Mouse (Mus musculus) kidney, embryonic 15.5 days (tissue): ENCODE data around the gene Tut1. TPM values are rescaled to one million over a fixed set of nuclear protein-coding genes. Genes with fewer than 3 reads are reported as not detected.
"Not testable (repeated sequence)": the region's sequence is repeated elsewhere in the genome, so short reads cannot be mapped to it uniquely, and the experiment has no call there.

Experiments
- ATAC-seq: fragments of 200-750 bp; cut with Nextera tagmentation; replicated peaks from 2 replicates; pipeline ENCODE4 v1.8.0; 2017; ENCODE audit warnings: moderate TSS enrichment; ENCODE audit not compliant: low FRiP score
- H3K27ac ChIP-seq: fragments of 300-500 bp; sonication (generic); 2 replicates; pipeline ENCODE4 v1.5.1; 2015; ENCODE audit warnings: mild to moderate bottlenecking, inconsistent platforms
- H3K27me3 ChIP-seq: fragments of 300-500 bp; sonication (generic); 2 replicates; pipeline ENCODE4 v1.6.1; 2015; ENCODE audit warnings: inconsistent platforms
- H3K36me3 ChIP-seq: fragments of 300-500 bp; sonication (generic); 2 replicates; pipeline ENCODE4 v1.6.1; 2015; ENCODE audit warnings: inconsistent platforms
- H3K4me1 ChIP-seq: fragments of 300-500 bp; sonication (generic); 2 replicates; pipeline ENCODE4 v1.6.1; 2015; ENCODE audit warnings: inconsistent platforms
- H3K4me2 ChIP-seq: fragments of 300-500 bp; sonication (generic); 2 replicates; pipeline ENCODE4 v1.6.1; 2015; ENCODE audit warnings: moderate library complexity, mild to moderate bottlenecking, inconsistent platforms
- H3K4me3 ChIP-seq: fragments of 300-500 bp; sonication (generic); replicated peaks from 2 replicates; pipeline ENCODE4 v1.5.1; 2015; ENCODE audit warnings: mild to moderate bottlenecking, inconsistent platforms
- H3K9ac ChIP-seq: fragments of 300-500 bp; sonication (generic); 2 replicates; pipeline ENCODE4 v1.6.1; 2015; ENCODE audit warnings: mild to moderate bottlenecking, inconsistent platforms
- H3K9me3 ChIP-seq: fragments of 300-500 bp; sonication (generic); replicated peaks from 2 replicates; pipeline ENCODE4 v1.6.1; 2016; ENCODE audit warnings: inconsistent platforms
- WGBS: fragments of 180-500 bp; shearing (Covaris S2); methylation state at CpG from one replicate; pipeline ENCODE4 v1.1.7; 2015; ENCODE audit warnings: mixed read lengths; 5-methylcytosine and 5-hydroxymethylcytosine counted together
- polyA plus RNA-seq: library from polyadenylated mRNA; unstranded; fragments of >200 nt; fragmentation: Nextera tagmentation; extraction: Ambion mirVana; gene quantifications from 2 replicates; pipeline ENCODE4 v1.2.1, GENCODE M21; 2015

Gene Tut1
- polyA plus RNA-seq, 1 experiment from 2014 or later: 33.5 TPM

DNA sequence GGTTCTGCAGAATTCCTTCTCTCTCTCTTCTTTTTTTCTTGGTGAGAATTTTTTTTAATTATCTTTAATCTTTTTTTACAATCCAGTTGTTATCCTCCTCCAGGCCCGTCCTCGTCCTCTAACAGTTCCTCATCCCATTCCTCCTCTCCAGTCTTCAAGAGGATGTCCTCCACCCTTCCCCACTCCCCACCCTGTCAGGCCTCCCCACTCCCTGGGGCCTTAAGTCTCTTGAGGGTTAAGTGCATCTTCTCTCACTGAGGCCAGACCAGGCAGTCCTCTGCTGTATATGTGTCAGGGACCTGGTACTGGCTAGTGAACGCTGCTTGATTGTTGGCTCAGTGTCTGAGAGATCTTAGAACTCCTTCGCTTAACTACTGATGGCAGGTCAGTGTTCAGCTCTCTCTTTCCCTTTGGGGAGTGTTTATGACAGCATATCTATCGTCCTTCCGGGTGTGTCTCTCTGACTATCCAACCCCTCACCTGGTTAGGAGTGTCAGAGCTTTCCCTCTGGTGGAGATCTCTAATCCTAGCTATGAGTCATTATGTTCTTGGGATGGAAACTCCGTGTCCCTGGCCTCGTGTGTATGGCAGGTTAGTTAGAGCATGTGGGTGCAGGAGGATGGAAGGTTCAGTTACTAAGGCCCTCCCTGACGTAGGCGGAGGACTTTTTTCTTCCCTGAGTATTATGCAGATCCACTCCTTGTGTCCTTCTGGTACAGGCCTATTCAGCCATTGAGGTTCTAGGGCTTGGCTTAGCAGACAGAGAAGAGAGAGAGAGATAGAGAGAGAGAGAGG is 41.4 kb downstream of the Tut1 start:
- ATAC-seq: no peak
- no peaks in the 10 kb centered on the region; the same call in 1 of the 2 replicates for H3K36me3 ChIP-seq
- H3K4me3 ChIP-seq: no peak overlapping the region
- H3K4me2 ChIP-seq: no peak overlapping the region
- H3K27me3 ChIP-seq: no peaks in the 10 kb centered on the region
- 79% methylated on average over 10 of the region's 10 CpGs for WGBS
- H3K9ac ChIP-seq: no peak overlapping the region
- no peaks in the 10 kb centered on the region for H3K9me3 ChIP-seq
- no peak overlapping the region for H3K27ac ChIP-seq
- peaks cover 60% of the 10 kb centered on the region for H3K4me1 ChIP-seq

DNA sequence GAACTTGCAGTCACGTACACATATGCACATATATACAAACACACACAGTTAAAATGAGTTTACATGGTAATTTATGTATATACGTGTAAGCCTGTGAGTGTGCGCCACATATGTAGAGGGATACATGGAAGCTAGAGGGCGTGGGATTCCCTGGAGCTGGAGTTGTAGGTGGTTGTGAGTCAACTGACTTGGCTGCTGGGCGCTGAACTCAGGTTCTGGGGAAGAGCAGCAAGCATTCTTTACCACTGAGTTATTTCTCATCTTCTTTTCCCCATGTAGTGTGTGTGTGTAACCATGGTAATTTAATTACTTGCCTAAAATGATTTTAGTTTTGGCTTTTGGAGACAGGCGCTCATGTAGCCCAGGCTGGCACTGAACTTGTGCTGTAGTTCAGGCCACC is 43.0 kb downstream of the Tut1 start:
- Histone ChIP-seq H3K9ac (no peak overlapping the region), H3K4me1 (peaks cover 45% of the 10 kb centered on the region), H3K4me3 (no peak overlapping the region), H3K4me2 (no peak overlapping the region), H3K27ac (0 out of 2 replicates have a peak overlapping the region, but pooled peaks have one; percentile 72), H3K9me3 (no peaks in the 10 kb centered on the region), H3K36me3 (peaks cover 15% of the 10 kb centered on the region), H3K27me3 (no peaks in the 10 kb centered on the region)
- ATAC-seq: no peak
- WGBS: 93% methylated on average over 6 of the region's 6 CpGs

- peak overlapping the region; percentile 72 for H3K27ac ChIP-seq
- no peaks in the 10 kb centered on the region for H3K9me3 ChIP-seq
- no peaks in the 10 kb centered on the region for H3K27me3 ChIP-seq
- WGBS: 55% methylated on average over 4 of the region's 4 CpGs
- H3K4me2 ChIP-seq: no peak overlapping the region
- no peak overlapping the region for H3K9ac ChIP-seq
- ATAC-seq: peak; percentile 88
- no peak overlapping the region for H3K4me3 ChIP-seq
- peaks cover 35% of the 10 kb centered on the region for H3K4me1 ChIP-seq
- peaks cover 24% of the 10 kb centered on the region for H3K36me3 ChIP-seq
These were observed 43.9 kb downstream of the Tut1 start for GRCm38 (mm10) chr19:8997546-8997945.

DNA sequence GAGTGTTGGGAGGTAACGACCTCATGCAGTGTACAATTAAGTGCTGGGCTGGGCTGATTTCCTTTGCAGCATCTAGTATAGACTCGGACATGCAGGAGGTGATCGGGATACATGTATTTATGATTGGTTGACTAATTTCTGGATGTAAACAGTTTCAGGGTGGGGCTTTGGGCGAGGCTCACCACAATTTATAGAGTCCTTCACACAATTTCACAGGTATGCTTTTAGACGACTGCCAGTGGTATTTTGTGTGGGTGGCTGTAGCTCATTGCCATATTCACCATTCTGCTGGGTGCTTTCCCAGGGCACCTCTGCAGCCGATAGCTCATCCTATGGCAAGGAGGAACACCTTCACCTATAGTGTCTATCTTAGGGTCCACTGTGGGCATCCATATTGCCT is 44.9 kb downstream of the Tut1 start:
- H3K27me3 ChIP-seq: no peaks in the 10 kb centered on the region
- H3K4me2 ChIP-seq: no peak overlapping the region
- WGBS: 88% methylated on average over 6 of the region's 6 CpGs
- H3K4me1 ChIP-seq: peaks cover 25% of the 10 kb centered on the region
- no peak for ATAC-seq
- H3K4me3 ChIP-seq: no peak overlapping the region
- H3K36me3 ChIP-seq: peaks cover 34% of the 10 kb centered on the region
- H3K9ac ChIP-seq: no peak overlapping the region
- no peaks in the 10 kb centered on the region for H3K9me3 ChIP-seq
- H3K27ac ChIP-seq: peak overlapping the region; percentile 48; the same call in 1 of the 2 replicates

DNA sequence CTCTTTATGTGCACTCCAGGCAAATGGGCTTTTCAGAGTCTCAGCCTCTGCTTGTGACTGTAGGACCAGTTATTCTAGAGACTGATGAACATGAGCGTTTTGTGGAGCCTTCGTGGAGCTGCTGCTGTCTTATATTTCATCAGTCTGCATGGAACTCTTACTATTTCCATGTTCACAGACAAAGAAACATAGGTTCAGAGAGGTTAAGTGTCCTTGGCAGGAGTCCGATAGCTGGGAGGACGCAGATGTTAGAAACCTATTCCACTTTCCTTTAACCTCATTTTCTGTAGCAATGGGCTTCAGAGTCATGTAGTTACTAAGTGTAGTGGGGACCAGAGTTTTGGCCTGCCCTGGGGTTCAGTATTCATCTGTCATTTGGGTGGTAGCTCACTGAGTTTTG is 45.6 kb downstream of the Tut1 start:
- no peak overlapping the region for H3K4me3 ChIP-seq
- H3K27me3 ChIP-seq: no peaks in the 10 kb centered on the region
- WGBS: 70% methylated on average over 4 of the region's 4 CpGs
- peaks cover 22% of the 10 kb centered on the region for H3K4me1 ChIP-seq
- ATAC-seq: no peak
- H3K9me3 ChIP-seq: no peaks in the 10 kb centered on the region
- H3K9ac ChIP-seq: no peak overlapping the region
- H3K36me3 ChIP-seq: peaks cover 41% of the 10 kb centered on the region
- H3K27ac ChIP-seq: no peak overlapping the region
- H3K4me2 ChIP-seq: no peak overlapping the region

GRCm38 (mm10) chr19:9006915-9007314 is 53.3 kb downstream of the Tut1 start:
- not testable (repeated sequence) for ATAC-seq
- H3K36me3 ChIP-seq: peaks cover 62% of the 10 kb centered on the region
- WGBS: 92% methylated on average over 2 of the region's 2 CpGs

More at GRCm38 (mm10) chr19:9006915-9007314, 53.3 kb downstream of the Tut1 start:
- not testable (repeated sequence) for H3K9ac ChIP-seq, H3K4me1 ChIP-seq, H3K27ac ChIP-seq, H3K4me3 ChIP-seq, H3K27me3 ChIP-seq, H3K4me2 ChIP-seq, H3K9me3 ChIP-seq

Other genes starting within 250 kb of the Tut1 start
- 115 and 123 TPM in 2 replicates for gene Slc3a2, start 230.5 kb upstream of the Tut1 start, polyA plus RNA-seq
- 90.1 and 94.2 TPM in 2 replicates for gene Wdr74, start 218.0 kb upstream of the Tut1 start, polyA plus RNA-seq
- gene 1700092M07Rik, start 213.1 kb upstream of the Tut1 start, polyA plus RNA-seq: 2.0 and 2.6 TPM in 2 replicates
- gene Stx5a, start 212.4 kb upstream of the Tut1 start, polyA plus RNA-seq: 132 and 145 TPM in 2 replicates
- gene Nxf1, start 196.8 kb upstream of the Tut1 start, polyA plus RNA-seq: 183 and 189 TPM in 2 replicates
- 206 and 220 TPM in 2 replicates for gene Tmem223, start 182.9 kb upstream of the Tut1 start, polyA plus RNA-seq
- 83.6 and 85.6 TPM in 2 replicates for gene Tmem179b, start 179.4 kb upstream of the Tut1 start, polyA plus RNA-seq
- 31.5 and 35.1 TPM in 2 replicates for gene Taf6l, start 167.4 kb upstream of the Tut1 start, polyA plus RNA-seq
- 172 and 187 TPM in 2 replicates for gene Polr2g, start 155.3 kb upstream of the Tut1 start, polyA plus RNA-seq
- gene Zbtb3, start 151.3 kb upstream of the Tut1 start, polyA plus RNA-seq: 5.1 and 5.7 TPM in 2 replicates
- 61.7 and 62.7 TPM in 2 replicates for gene Ttc9c, start 134.5 kb upstream of the Tut1 start, polyA plus RNA-seq
- gene Hnrnpul2, start 133.8 kb upstream of the Tut1 start, polyA plus RNA-seq: 5.6 and 6.4 TPM in 2 replicates
- gene AC129217.1, start 124.1 kb upstream of the Tut1 start, polyA plus RNA-seq: not detected in 2 replicates
- 52.1 and 58.1 TPM in 2 replicates for gene Bscl2, start 116.4 kb upstream of the Tut1 start, polyA plus RNA-seq
- gene Gng3, start 114.7 kb upstream of the Tut1 start, polyA plus RNA-seq: 4.8 and 8.5 TPM in 2 replicates
- gene Lrrn4cl, start 103.1 kb upstream of the Tut1 start, polyA plus RNA-seq: 0.84 and 1.3 TPM in 2 replicates
- 192 and 195 TPM in 2 replicates for gene Ubxn1, start 82.4 kb upstream of the Tut1 start, polyA plus RNA-seq
- gene Uqcc3, start 72.9 kb upstream of the Tut1 start, polyA plus RNA-seq: 69.5 and 72.8 TPM in 2 replicates
- gene Lbhd1, start 70.1 kb upstream of the Tut1 start, polyA plus RNA-seq: 82.3 and 111 TPM in 2 replicates
- gene Gm49403, start 69.9 kb upstream of the Tut1 start, polyA plus RNA-seq: not detected in 2 replicates
- 100 TPM in 2 replicates for gene 1810009A15Rik, start 65.0 kb upstream of the Tut1 start, polyA plus RNA-seq
- not detected in 2 replicates for gene Gm49416, start 64.9 kb upstream of the Tut1 start, polyA plus RNA-seq
- 42.4 and 47.4 TPM in 2 replicates for gene Ints5, start 60.8 kb upstream of the Tut1 start, polyA plus RNA-seq
- 126 and 130 TPM in 2 replicates for gene Ganab, start 55.8 kb upstream of the Tut1 start, polyA plus RNA-seq
- 51.2 and 51.8 TPM in 2 replicates for gene B3gat3, start 33.5 kb upstream of the Tut1 start, polyA plus RNA-seq
- 3.9 and 4.9 TPM in 2 replicates for gene Rom1, start 24.5 kb upstream of the Tut1 start, polyA plus RNA-seq
- gene Eml3, start 24.3 kb upstream of the Tut1 start, polyA plus RNA-seq: 28.7 and 33.5 TPM in 2 replicates
- 166 and 168 TPM in 2 replicates for gene Mta2, start 12.0 kb upstream of the Tut1 start, polyA plus RNA-seq
- gene Eef1g, start 13.2 kb downstream of the Tut1 start, polyA plus RNA-seq: 467 and 476 TPM in 2 replicates
- gene Ahnak, start 35.4 kb downstream of the Tut1 start, polyA plus RNA-seq: 17.3 and 18.2 TPM in 2 replicates
- not detected in 2 replicates for gene Scgb1a1, start 134.1 kb downstream of the Tut1 start, polyA plus RNA-seq
- gene Asrgl1, start 181.8 kb downstream of the Tut1 start, polyA plus RNA-seq: 19.4 and 22.0 TPM in 2 replicates